Mouse (Mus musculus): ENCODE data around the gene Dusp13.

Dusp13 gene

GRCm38 (mm10) chr14:21750881-21751542 is at the start of gene Dusp13:
Gene Dusp13, minus strand, starts transcription at chr14:21751181.
- DNase-seq (ENCODE audit: low spot score), result peak; percentile 68

GRCm38 (mm10) chr14:21800641-21801040 is 49.7 kb upstream of the Dusp13 start:
- DNase-seq (ENCODE audit: low spot score), result no peak

- no peak for DNase-seq (ENCODE audit: low spot score)
Measured at GRCm38 (mm10) chr14:21792250-21792649, 41.3 kb upstream of the Dusp13 start.

- DNase-seq (ENCODE audit: low spot score), result no peak
Measured at GRCm38 (mm10) chr14:21791722-21792121, 40.7 kb upstream of the Dusp13 start.

DNA sequence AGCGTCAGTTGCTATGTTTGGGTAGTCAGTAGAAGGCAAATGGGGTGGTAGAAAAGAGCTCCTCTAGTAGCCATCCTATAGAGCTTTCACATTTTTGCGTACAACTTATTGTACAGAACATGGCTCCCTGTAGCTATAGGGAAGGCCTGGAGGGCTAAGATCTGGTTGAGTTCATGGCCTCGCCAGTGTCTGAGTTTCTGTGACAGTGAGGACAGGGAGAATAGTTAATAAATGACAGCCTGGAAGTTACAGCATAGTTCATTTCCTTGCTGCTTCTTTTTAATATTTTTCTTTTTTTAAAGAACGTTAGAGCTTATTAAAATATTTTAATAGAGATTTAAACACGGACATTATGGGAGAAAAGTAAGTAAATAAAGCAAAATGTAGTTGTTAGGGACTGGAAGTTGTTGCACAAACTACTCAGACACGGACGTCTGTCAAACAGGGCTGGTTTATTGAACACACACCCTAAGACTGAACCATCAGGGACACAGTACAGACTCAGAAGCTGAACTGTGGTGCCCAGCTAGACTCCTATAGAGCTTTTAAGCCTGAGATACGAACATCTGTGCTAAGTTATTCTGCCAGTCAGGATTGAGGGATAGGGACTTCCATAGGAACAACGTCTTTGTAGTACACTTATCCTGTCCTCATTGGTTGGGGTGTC is 39.7 kb upstream of the Dusp13 start:
- DNase-seq (ENCODE audit: low spot score), result no peak

GRCm38 (mm10) chr14:21788121-21788520 is 37.1 kb upstream of the Dusp13 start:
- DNase-seq (ENCODE audit: low spot score), result no peak

GRCm38 (mm10) chr14:21787374-21787773 is 36.4 kb upstream of the Dusp13 start:
- no peak for DNase-seq (ENCODE audit: low spot score)

DNA sequence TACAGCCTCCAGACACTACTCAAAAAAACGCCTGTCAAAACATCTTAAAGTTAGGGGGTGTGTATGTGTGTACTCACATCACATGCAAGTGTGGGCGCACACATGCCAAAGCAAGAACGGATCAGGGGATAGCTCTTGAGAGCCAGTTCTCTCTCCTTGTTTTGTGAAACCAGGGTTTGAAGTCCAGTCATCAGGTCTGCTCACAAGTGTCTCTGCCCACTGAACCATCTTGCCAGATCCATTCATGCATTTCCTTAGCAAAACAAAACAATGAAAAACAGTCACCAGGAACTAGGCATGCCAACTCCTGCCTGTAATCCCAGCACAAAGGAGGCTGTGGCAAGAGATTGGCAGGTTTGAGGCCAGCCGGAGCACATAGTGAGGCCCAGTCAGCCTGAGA is 35.5 kb upstream of the Dusp13 start:
- no peak for DNase-seq (ENCODE audit: low spot score)

GRCm38 (mm10) chr14:21776201-21776600 is 25.2 kb upstream of the Dusp13 start:
- no peak for DNase-seq (ENCODE audit: low spot score)

DNA sequence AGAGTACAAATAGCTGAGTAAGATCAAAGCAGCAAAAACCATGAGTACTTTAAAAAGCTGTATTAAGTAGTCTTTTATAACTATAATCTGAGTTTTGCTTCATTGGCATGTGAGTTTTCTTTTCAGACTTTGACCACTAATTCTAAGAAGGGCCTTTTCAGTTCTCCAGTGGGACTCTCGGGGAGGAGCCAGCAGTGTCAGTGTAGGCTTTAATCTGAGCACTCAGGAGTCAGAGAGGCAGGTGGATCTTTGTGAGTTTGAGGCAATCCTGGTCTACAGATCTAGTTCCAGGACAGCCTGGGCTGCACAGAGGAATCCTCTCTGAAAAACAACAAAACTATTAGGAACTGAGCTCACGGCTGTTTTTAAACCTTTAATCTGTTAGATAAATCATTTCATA is 23.0 kb upstream of the Dusp13 start:
- DNase-seq (ENCODE audit: low spot score), result no peak

GRCm38 (mm10) chr14:21772506-21773281 is 21.7 kb upstream of the Dusp13 start:
- no peak for DNase-seq (ENCODE audit: low spot score)

DNA sequence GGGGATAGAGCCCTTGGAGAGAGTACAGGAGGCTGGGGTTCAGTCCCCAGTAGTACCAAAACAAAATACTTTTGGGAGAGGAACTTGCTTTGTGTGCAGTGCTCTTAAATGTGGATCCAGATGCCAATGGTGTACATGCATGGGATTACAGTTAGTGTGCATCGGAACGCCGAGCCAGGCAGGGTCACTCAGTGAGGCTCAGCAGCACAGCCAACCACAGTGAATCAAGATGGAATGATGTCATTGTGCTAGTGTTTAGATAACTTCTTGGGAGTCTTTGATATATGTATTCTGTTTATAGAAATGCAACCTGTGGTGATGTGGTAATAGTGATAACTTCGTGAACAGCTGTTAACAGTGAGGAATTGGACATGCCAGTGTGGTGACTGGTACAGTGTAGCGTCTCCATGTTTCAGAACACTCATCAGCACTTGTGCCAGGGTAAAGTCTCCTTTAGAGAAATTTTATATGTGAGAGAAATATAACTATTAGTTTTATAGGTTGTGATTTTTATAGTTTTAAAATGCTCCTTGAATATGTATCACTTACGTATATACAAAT is 15.5 kb upstream of the Dusp13 start:
- DNase-seq (ENCODE audit: low spot score), result no peak

- no peak for DNase-seq (ENCODE audit: low spot score)
Measured at GRCm38 (mm10) chr14:21765754-21766397, 14.9 kb upstream of the Dusp13 start.

- DNase-seq (ENCODE audit: low spot score), result no peak
Measured at GRCm38 (mm10) chr14:21764646-21765045, 13.7 kb upstream of the Dusp13 start.

- no peak for DNase-seq (ENCODE audit: low spot score)
Measured at GRCm38 (mm10) chr14:21763736-21764135, 12.8 kb upstream of the Dusp13 start.

- DNase-seq (ENCODE audit: low spot score), result no peak
Measured at GRCm38 (mm10) chr14:21761560-21761959, 10.6 kb upstream of the Dusp13 start.

GRCm38 (mm10) chr14:21753367-21753766 is 2.4 kb upstream of the Dusp13 start:
- DNase-seq (ENCODE audit: low spot score), result no peak

- DNase-seq (ENCODE audit: low spot score), result no peak
Measured at GRCm38 (mm10) chr14:21752411-21752810, 1.4 kb upstream of the Dusp13 start.

GRCm38 (mm10) chr14:21750008-21750880 is 737 bp downstream of the Dusp13 start, which contains the start of gene Samd8:
Gene Samd8, plus strand, starts transcription at chr14:21750531.
- peak; percentile 82 for DNase-seq (ENCODE audit: low spot score)

DNA sequence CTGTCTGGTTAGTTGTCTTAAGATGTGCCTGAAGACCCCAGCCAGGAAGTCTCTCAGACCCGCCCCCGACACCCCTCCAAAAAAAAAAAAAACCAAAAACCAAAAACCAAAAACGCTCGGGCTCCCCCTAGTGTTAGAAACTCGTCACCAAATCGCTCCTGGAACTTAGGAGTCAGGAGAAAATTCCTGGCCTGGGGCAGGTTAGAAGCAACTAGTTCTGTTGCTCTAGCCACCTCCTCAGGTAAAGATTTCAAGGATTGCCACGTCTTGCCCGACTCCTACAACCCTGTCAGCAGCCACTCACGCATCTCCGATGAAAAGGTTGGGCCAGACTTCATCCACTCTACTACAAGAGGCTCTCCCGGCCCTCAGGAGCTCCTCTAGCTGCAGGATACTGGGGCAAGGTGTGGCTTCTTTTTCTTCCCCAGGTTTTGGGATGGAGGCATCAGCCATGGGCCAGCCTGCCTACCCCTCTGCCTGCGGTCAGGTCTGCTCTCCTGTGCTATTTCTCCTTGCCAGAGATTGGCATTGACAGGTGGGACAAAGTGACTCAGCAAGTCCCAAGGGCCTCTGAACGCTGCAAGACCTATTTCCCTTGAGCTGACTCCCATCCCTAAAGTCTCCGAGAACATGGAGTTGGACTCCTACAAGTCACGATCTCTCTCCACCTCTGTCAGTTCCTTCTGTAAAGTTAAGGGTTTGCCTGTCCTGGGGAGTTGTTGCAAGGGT is 2.7 kb downstream of the Dusp13 start:
- DNase-seq (ENCODE audit: low spot score), result peak; percentile 68

Data from urinary bladder, postnatal 14 days (tissue).